Mouse (Mus musculus) adrenal gland, postnatal 14 days (tissue): Measurements from ENCODE around the gene Acoxl. TPM values are rescaled to one million over a fixed set of nuclear protein-coding genes. Genes with fewer than 3 reads are reported as not detected.

Experiments
- DNase-seq: peaks from one replicate; pipeline ENCODE4 v3.0.0; 2021; ENCODE audit warnings: mixed read lengths
- total RNA-seq: library from RNA; stranded (reverse); gene quantifications from 2 replicates; pipeline ENCODE4 v1.2.3, GENCODE M21; 2021

The Acoxl gene
- total RNA-seq, 1 experiment from 2014 or later: 0.48 TPM

DNA sequence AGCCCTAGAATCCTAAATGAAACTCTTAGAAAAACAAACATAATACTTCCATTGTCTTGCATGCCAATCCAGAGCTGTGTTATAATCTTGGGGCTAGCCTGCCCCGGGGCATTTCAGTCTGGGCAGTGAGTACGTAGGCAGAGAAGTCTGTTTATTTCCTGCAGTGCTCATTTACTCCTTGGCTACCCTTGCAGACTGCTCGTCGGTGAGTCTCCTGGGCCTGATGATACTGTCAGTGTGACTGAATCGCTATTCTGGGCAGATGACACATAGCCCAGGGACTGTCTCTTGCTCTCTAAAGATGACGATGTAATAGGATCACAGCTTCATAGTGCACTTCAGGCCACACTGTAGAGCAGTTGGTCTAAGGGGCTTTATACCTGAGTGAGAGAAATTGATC is 56.2 kb downstream of the Acoxl start:
- DNase-seq: peak; percentile 14

DNA sequence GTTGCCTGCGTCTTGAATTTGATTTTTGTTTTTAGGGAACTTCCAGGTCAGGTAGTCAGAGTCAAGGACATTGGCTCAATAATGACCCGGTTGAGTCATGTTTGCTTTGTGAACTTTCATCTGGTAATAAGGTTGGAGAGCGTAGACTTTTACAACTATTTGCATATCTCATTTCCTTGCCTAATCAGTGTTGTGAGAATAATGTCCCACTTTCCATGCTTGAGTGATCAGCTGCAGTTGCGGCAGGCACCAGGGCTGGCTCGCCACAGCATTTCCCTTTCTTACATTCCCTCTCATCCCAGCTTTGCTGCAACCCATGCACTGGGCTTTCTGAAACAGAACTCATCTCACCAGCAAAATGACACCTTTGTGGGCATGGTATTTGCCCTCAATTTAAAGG is 59.0 kb downstream of the Acoxl start:
- no peak for DNase-seq

GRCm38 (mm10) chr2:127904918-127905317 is 66.2 kb downstream of the Acoxl start:
- no peak for DNase-seq

DNA sequence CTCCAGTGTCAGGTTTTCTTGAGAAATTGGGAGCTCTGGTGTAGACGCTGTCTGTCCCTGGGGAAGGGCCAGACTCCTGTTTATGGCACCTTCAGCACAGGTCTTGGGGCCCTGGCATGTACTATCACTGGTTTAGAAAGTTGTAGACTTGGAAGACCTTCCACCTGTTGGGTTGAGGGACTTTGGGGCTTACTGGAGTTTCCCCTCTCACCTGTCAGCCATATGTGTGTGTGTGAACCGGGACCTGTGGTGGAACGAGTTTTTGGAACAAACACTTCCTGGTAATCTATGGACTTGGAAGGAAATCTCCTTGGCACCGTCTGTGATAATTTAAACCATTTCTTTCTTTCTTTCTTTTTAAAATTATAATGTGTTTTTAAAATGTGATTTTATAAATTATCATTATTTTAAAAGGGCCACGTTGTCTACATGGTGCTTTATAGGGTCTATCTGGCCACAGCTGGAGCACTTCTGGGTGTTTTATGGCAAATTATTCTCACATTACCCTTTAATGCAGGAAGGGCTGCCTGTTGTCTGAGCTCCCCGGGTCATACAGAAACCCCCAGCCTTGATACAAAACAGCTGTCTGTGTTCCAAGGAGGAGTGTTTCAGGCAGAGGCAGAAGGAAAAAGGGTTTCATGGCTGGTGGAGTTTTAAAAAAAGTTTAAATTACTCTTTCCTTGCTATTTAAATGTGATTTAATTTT is 68.5 kb downstream of the Acoxl start:
- DNase-seq: no peak

DNA sequence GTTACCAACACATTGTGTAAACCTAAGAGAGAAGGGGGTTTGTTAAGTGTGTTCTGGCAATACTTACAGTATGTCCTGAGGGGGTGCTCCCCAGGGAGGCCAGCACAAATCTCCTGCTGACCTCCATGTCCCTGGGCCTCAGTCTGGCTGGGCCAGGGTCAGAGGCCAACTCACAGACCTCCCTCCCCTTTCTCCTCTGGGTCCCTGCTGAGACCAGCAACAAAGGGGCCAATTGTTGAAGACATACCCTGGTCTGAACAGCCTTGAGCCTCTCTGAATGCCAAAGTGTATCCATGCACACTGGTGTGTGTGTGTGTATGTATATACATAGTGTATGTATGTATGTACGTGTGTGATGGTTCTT is 69.0 kb downstream of the Acoxl start:
- DNase-seq: no peak

- no peak for DNase-seq
Measured at GRCm38 (mm10) chr2:127908881-127909280, 70.2 kb downstream of the Acoxl start.

DNA sequence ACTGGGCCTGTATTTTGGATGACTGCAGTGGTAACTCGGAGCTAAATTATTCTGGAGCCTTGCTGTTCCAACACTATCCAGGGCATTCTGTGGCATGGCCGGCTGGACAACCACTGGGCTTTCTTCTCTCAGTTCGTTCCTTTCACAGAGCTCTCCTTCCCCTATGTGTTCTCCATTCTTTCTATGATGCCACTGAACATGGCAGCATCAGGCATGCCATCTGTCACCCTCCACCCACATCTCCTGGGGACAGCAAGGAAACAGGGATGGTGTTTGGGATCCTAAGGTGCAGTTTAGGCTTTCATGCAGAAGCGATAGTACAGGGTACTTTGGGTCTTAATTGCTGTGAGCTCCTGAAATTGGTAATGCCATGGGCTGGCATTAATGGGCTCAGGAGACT is 71.1 kb downstream of the Acoxl start:
- no peak for DNase-seq

GRCm38 (mm10) chr2:127911579-127911978 is 72.9 kb downstream of the Acoxl start:
- no peak for DNase-seq

GRCm38 (mm10) chr2:127914047-127914446 is 75.4 kb downstream of the Acoxl start:
- no peak for DNase-seq

- DNase-seq: no peak
Measured at GRCm38 (mm10) chr2:127916804-127917410, 78.2 kb downstream of the Acoxl start.

- no peak for DNase-seq
Measured at GRCm38 (mm10) chr2:127919740-127920139, 81.1 kb downstream of the Acoxl start.

DNA sequence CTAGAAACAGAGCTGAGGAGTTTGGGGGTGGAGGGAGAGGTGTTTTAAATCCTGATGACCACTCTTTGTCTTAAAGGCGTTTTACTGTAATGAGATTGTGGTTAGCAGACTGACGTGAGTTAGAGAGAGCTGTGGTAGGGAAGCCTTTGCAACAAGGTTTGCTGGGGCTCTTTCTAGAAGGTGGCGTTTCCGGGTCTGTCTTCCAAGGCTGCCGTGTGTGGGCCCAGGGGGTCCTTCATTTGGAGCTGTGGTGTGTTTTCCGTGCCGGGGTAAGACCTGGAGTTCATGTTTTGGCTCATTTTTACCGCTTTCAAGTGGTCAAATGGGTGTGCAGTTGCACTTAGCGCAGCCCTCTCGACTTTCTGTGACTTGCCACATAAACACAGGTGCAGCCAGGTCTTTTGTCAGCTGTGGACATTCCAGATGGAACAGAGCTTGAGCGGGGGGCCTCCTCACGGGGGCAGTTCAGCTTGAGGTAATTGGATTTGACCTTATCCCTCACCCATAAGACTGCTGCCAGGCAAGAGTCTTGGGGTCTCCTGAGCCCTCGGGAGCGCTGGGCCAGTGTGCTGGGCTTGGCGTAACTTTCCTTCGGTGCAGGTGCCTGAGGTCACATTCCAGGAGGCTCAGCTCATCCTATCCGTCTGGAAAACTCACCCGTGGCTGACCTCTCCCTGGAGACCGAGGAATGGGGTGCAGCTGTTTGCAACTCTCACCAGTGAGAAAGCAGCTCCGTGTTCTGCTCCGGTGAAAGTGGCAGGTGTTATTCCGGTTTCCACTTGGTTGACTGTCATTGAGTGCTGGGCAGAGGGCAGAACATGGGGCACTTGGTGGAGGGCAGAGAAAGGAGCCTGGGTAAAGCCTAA is 83.6 kb downstream of the Acoxl start:
- no peak for DNase-seq

- no peak for DNase-seq
Measured at GRCm38 (mm10) chr2:127923077-127923680, 84.5 kb downstream of the Acoxl start.

GRCm38 (mm10) chr2:127926679-127927324 is 88.1 kb downstream of the Acoxl start:
- no peak for DNase-seq

DNA sequence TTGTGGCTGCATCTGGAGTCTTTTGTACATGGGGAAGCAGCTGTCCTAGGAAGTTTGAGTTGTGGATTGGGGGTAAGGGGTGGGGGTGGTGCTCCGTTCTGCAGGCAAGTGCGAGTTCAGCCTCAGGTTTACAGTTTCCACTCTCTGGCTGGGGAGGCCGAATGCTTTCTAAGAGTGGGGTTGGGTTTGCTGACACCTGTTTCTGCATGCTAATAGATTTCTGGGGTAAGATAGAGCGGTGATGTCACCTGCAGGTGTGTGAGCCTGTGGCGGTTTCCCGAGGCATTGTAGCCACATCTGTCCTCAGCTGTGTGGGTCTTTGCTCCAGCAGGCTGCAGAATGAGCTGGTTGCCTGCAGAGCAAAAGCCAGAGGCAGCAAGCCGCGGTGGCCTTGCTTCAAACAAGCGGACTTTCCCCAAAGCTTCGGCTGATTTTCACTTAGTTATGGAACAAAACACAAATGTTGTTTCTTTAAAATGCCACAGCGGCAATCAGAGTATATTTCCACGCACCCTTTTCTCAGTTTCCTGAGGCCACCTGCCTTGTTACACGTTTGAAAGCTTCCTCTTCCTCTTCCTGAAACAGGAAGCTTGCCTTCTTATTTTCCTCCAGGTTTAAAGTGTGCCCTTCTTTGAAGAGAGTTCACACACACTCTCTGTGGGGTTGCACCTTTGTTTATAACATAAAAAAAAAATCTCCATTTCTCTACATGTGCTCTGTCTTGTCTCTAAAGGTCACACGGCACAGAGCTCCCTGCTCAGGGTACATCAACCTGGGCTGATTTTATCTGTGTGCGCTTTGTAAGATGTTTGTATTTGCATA is 89.0 kb downstream of the Acoxl start:
- DNase-seq: peak; percentile 35

DNA sequence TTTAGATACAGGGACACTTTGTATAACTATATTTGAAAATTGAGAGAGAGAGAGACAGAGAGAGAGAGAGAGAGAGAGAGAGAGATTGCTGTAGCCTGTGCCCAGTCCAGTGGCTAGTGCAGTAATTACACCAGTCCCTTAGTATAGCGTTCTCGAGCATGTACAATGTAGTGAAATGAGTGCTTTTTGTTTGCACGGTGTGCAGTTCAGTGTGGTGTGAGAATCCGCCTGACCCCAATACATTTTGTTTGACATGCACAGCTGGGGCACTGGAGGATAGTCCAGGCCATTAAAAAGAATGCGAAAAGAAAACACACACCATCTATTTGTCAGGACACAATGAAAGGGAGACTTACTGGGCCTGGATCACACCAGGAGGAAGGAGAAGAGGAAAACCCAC is 89.6 kb downstream of the Acoxl start:
- DNase-seq: no peak

- no peak for DNase-seq
Measured at GRCm38 (mm10) chr2:127928871-127929270, 90.2 kb downstream of the Acoxl start.

DNA sequence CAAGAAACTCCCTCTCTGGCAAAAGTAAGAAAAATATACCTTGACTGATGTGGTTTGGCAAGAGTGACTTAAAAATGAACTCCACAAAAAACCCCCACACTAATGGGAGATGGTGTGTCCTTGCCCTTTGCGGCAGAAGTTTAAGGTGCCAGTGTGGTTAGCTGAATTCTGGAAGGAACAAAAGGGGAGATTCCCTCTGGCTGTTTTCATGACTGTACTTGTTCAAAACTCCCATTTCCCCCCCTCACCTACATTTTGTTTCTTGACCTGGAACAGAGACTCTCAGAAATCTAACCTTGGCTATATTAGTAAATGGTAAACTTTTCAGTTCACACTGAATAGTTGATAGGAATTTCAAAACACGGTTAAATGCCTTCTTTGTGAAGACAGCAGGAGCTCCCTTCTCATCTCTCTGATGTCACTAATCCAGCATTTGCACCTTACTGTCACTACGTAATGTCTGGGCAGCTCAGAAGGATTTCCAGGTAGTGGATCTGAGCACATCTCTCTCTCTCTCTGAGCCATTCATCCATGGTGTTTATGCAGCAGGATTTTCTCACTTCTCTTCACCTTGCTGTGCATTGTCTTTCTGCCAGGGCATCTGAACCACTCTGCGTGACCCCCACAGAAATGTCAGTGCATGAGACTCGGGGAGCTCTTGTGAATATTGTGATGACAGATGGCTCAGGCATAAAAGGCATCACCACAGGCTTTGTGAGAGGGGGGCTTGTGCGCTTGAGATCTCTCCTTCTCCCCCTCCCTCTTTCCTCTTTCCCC is 91.5 kb downstream of the Acoxl start:
- no peak for DNase-seq

DNA sequence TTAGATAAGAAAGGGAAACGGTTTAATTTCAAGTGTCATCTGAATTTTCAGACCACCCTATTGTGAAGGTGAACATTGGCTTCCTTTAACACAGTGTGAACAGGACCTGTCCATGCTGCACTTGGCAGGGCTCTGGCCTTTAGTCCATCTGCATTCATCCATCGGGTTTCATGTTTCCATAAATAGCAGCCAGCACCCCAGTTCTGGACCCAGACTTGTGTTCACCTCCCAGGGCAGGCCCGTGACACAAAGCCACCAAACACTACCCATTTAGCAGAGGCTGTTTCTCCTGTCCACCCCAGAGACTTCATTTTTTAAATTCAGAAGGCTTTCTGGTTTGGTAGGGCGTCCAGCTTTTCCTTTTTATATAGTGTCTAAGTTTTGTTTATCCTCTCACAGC is 92.9 kb downstream of the Acoxl start:
- DNase-seq: no peak

DNA sequence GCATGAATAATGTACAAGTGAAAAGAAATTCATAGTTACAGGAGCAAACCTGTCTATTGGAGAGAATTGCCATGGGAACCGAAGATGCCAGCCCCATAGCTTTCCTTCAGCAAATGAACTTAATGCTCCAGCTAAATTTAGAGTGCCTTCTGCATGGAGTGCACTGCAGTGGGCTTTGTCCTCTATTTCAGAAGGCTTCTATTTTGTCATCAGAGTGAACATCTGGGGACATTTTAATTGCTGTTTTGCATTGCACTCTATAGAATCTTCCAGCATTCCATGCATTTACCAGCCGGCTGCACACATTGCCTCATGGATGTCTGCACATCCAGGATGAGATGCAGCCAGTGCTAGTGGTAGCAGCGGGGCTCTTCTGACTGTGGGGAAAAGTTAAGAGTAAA is 94.9 kb downstream of the Acoxl start:
- DNase-seq: no peak

DNA sequence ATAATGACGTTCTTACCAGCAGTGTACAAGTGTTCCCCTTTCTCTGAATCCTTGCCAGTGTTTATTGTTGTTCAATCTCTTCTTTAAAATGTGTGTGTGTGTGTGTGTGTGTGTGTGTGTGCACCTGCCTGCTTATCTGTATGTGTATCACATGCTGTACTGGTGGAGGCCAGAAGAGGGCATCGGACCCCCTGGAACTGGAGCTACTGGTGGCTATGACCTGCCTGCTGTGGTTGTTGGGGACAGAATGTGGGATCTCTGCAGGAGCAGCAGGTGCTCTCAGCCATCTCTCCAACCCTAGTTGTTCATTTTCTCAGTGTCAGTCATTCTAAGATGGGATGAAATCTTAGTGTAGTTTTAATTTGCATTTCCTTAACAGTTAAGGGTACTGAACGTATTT is 98.4 kb downstream of the Acoxl start:
- DNase-seq: no peak
